Mouse (Mus musculus): ENCODE results near the gene Bin2. TPM values are rescaled to one million over a fixed set of nuclear protein-coding genes. Genes with fewer than 3 reads are reported as not detected.
A peak's percentile ranks its signal among the peaks of the same experiment; 100 is the strongest.

Gene Bin2
- polyA plus RNA-seq, 1 experiment from 2014 or later, result 5.8 TPM

GRCm38 (mm10) chr15:100641226-100641810, 28.0 kb downstream of the Bin2 start:
- H3K9me3 ChIP-seq (ENCODE audit: control insufficient read depth), result no peaks in the 10 kb centered on the region
- no peak overlapping the region for H3K27ac ChIP-seq (ENCODE audit: low read depth, low read length)
- no peaks in the 10 kb centered on the region; the same call in 1 of the 2 replicates for H3K36me3 ChIP-seq (ENCODE audit: control insufficient read depth, insufficient read depth)
- peaks cover 3% of the 10 kb centered on the region; the same call in 1 of the 2 replicates for H3K27me3 ChIP-seq (replicated peaks; ENCODE audit: control insufficient read depth, insufficient read depth, low read length)
- TF ChIP-seq CTCF (IDR thresholded peaks at IDR 0.05; ENCODE audit: low read depth), result no peak
- ATAC-seq, result no peak
- H3K4me3 ChIP-seq (ENCODE audit: low read depth, low read length), result no peak overlapping the region
- H3K9ac ChIP-seq (ENCODE audit: low read depth, low read length), result no peak overlapping the region
- no peak overlapping the region for H3K4me2 ChIP-seq (replicated peaks; ENCODE audit: low read depth)
- WGBS, result 52% methylated on average over 16 of the region's 16 CpGs
- 0 out of 2 replicates have a peak, but pooled peaks cover 3% of the 10 kb centered on the region for H3K4me1 ChIP-seq (replicated peaks; ENCODE audit: control insufficient read depth, insufficient read depth, low read length)

DNA sequence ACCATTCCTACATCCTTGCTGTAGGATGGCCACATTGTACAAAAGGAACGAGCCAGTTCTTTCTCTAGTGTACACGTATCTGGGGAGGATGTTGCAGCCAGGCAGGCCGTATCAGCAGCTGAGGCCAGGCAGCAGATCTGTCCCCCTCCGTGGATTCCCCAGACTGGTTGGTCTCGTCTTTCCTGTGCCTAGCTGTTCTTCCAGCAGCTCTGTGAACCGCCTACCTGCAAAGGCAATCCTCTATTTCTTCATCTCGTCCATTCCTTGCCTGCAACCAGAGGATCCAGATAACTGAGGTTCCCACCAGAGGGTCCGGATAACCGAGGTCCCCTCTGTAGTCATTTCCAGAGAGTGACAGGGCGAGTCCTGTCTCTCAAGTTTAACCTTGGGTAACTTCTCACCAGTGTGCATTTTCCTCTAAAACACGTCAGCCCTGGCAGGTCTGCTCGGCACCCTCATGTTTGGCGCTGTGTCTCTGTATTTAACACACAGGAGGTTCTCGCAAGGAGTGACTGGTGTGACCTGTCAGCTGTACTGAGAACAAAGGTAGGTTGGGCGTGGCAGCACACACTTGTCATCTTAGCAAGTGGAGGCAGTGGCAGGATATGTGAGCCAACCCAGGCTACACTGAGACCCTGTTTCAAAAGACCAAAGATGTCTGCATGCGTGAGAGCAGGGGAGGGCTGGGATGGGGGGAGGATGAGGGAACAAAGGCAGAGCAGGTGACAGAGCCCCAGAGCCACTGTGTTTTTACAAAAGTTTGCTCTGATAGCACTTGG, 29.2 kb downstream of the Bin2 start:
- ATAC-seq, result peak; percentile 20; the same call in 1 of the 2 replicates
- Histone ChIP-seq H3K4me1 (replicated peaks; ENCODE audit: control insufficient read depth, insufficient read depth, low read length) (0 out of 2 replicates have a peak, but pooled peaks cover 3% of the 10 kb centered on the region), H3K27me3 (replicated peaks; ENCODE audit: control insufficient read depth, insufficient read depth, low read length) (peaks cover 6% of the 10 kb centered on the region; the same call in 1 of the 2 replicates), H3K27ac (ENCODE audit: low read depth, low read length) (peak overlapping the region; percentile 5; the same call in 1 of the 2 replicates), H3K9ac (ENCODE audit: low read depth, low read length) (no peak overlapping the region), H3K4me2 (replicated peaks; ENCODE audit: low read depth) (0 out of 2 replicates have a peak overlapping the region, but pooled peaks have one; percentile 13), H3K9me3 (ENCODE audit: control insufficient read depth) (no peaks in the 10 kb centered on the region), H3K36me3 (ENCODE audit: control insufficient read depth, insufficient read depth) (no peaks in the 10 kb centered on the region), H3K4me3 (ENCODE audit: low read depth, low read length) (no peak overlapping the region)
- 49% methylated on average over 16 of the region's 16 CpGs for WGBS
- no peak for TF ChIP-seq CTCF (IDR thresholded peaks at IDR 0.05; ENCODE audit: low read depth)

GRCm38 (mm10) chr15:100637661-100638060, 31.7 kb downstream of the Bin2 start:
- H3K27me3 ChIP-seq (replicated peaks; ENCODE audit: control insufficient read depth, insufficient read depth, low read length), result peaks cover 6% of the 10 kb centered on the region; the same call in 1 of the 2 replicates
- H3K9me3 ChIP-seq (ENCODE audit: control insufficient read depth), result no peaks in the 10 kb centered on the region
- no peaks in the 10 kb centered on the region for H3K36me3 ChIP-seq (ENCODE audit: control insufficient read depth, insufficient read depth)
- TF ChIP-seq CTCF (IDR thresholded peaks at IDR 0.05; ENCODE audit: low read depth), result peak; percentile 58
- H3K27ac ChIP-seq (ENCODE audit: low read depth, low read length), result no peak overlapping the region
- 0 out of 2 replicates have a peak, but pooled peaks cover 3% of the 10 kb centered on the region for H3K4me1 ChIP-seq (replicated peaks; ENCODE audit: control insufficient read depth, insufficient read depth, low read length)
- peak overlapping the region; percentile 75; the same call in 1 of the 2 replicates for H3K4me3 ChIP-seq (ENCODE audit: low read depth, low read length)
- ATAC-seq, result no peak
- no peak overlapping the region for H3K9ac ChIP-seq (ENCODE audit: low read depth, low read length)
- 16% methylated on average over 6 of the region's 6 CpGs for WGBS
- peak overlapping the region; percentile 91 for H3K4me2 ChIP-seq (replicated peaks; ENCODE audit: low read depth)

GRCm38 (mm10) chr15:100636700-100637501, 32.5 kb downstream of the Bin2 start, which contains the start of gene Smagp:
Gene Smagp (minus strand): TSS chr15:100636940.
- ATAC-seq, result peak; percentile 41
- Histone ChIP-seq H3K4me2 (replicated peaks; ENCODE audit: low read depth) (peak within 1 kb of the TSS; percentile 91), H3K4me1 (replicated peaks; ENCODE audit: control insufficient read depth, insufficient read depth, low read length) (0 out of 2 replicates have a peak, but pooled peaks cover 3% of the 10 kb centered on the region), H3K27ac (ENCODE audit: low read depth, low read length) (peak within 1 kb of the TSS; percentile 92), H3K36me3 (ENCODE audit: control insufficient read depth, insufficient read depth) (no peaks in the 10 kb centered on the region), H3K9ac (ENCODE audit: low read depth, low read length) (peak within 1 kb of the TSS; percentile 81), H3K4me3 (ENCODE audit: low read depth, low read length) (peak within 1 kb of the TSS; percentile 75), H3K9me3 (ENCODE audit: control insufficient read depth) (no peaks in the 10 kb centered on the region), H3K27me3 (replicated peaks; ENCODE audit: control insufficient read depth, insufficient read depth, low read length) (peaks cover 6% of the 10 kb centered on the region; the same call in 1 of the 2 replicates)
- no peak for TF ChIP-seq CTCF (IDR thresholded peaks at IDR 0.05; ENCODE audit: low read depth)
- under 1% methylated on average over 73 of the region's 77 CpGs for WGBS

- 0 out of 2 replicates have a peak, but pooled peaks cover 3% of the 10 kb centered on the region for H3K4me1 ChIP-seq (replicated peaks; ENCODE audit: control insufficient read depth, insufficient read depth, low read length)
- TF ChIP-seq CTCF (IDR thresholded peaks at IDR 0.05; ENCODE audit: low read depth), result no peak
- H3K4me2 ChIP-seq (replicated peaks; ENCODE audit: low read depth), result peak overlapping the region; percentile 91
- H3K27ac ChIP-seq (ENCODE audit: low read depth, low read length), result peak overlapping the region; percentile 92
- H3K4me3 ChIP-seq (ENCODE audit: low read depth, low read length), result peak overlapping the region; percentile 75
- WGBS, result 4% methylated on average over 38 of the region's 38 CpGs
- ATAC-seq, result 0 out of 2 replicates have a peak, but pooled peaks have one; percentile 0
- H3K27me3 ChIP-seq (replicated peaks; ENCODE audit: control insufficient read depth, insufficient read depth, low read length), result peaks cover 6% of the 10 kb centered on the region; the same call in 1 of the 2 replicates
- no peaks in the 10 kb centered on the region for H3K9me3 ChIP-seq (ENCODE audit: control insufficient read depth)
- peak overlapping the region; percentile 81 for H3K9ac ChIP-seq (ENCODE audit: low read depth, low read length)
- H3K36me3 ChIP-seq (ENCODE audit: control insufficient read depth, insufficient read depth), result peaks cover 5% of the 10 kb centered on the region; the same call in 1 of the 2 replicates
Measured at GRCm38 (mm10) chr15:100635851-100636645, 33.3 kb downstream of the Bin2 start.

All from intestine, postnatal 0 days (tissue).